Mouse (Mus musculus) hindbrain, postnatal 0 days (tissue): Measurements from ENCODE around the gene Adck2. TPM values are rescaled to one million over a fixed set of nuclear protein-coding genes. Genes with fewer than 3 reads are reported as not detected.
A peak's percentile ranks its signal among the peaks of the same experiment; 100 is the strongest.

Experiments used
- ATAC-seq: fragments of 200-750 bp; cut with Nextera tagmentation; 2 replicates; pipeline ENCODE4 v1.8.0; 2017; ENCODE audit warnings: mild to moderate bottlenecking, moderate TSS enrichment, moderate library complexity
- DNase-seq: peaks from one replicate; pipeline ENCODE4 v3.0.0-alpha.2; 2015; ENCODE audit warnings: low spot score
- H3K27ac ChIP-seq: fragments of 300-500 bp; sonication (generic); 2 replicates; pipeline ENCODE4 v1.5.1; 2014; ENCODE audit warnings: mild to moderate bottlenecking
- H3K27me3 ChIP-seq: fragments of 300-500 bp; sonication (generic); 2 replicates; pipeline ENCODE4 v1.6.1; 2014; ENCODE audit warnings: low read length, mixed read lengths; ENCODE audit not compliant: insufficient read depth
- H3K36me3 ChIP-seq: fragments of 300-500 bp; sonication (generic); 2 replicates; pipeline ENCODE4 v1.6.1; 2014; ENCODE audit warnings: low read length, mixed read lengths; ENCODE audit not compliant: insufficient read depth
- H3K4me1 ChIP-seq: fragments of 300-500 bp; sonication (generic); 2 replicates; pipeline ENCODE4 v1.6.1; 2014; ENCODE audit warnings: antibody characterized with exemption, low read length, mixed read lengths; ENCODE audit not compliant: insufficient read depth
- H3K4me2 ChIP-seq: fragments of 300-500 bp; sonication (generic); 2 replicates; pipeline ENCODE4 v1.6.1; 2014; ENCODE audit warnings: low read depth, mild to moderate bottlenecking, low read length, moderate library complexity, mixed read lengths
- H3K4me3 ChIP-seq: fragments of 300-500 bp; sonication (generic); 2 replicates; pipeline ENCODE4 v1.5.1; 2014; ENCODE audit warnings: low read length
- H3K9ac ChIP-seq: fragments of 300-500 bp; sonication (generic); replicated peaks from 2 replicates; pipeline ENCODE4 v1.6.1; 2014; ENCODE audit warnings: mild to moderate bottlenecking, low read length, moderate library complexity, mixed read lengths
- H3K9me3 ChIP-seq: fragments of 300-500 bp; sonication (generic); 2 replicates; pipeline ENCODE4 v1.6.1; 2016; ENCODE audit warnings: low read length, mixed read lengths
- CTCF ChIP-seq: IDR thresholded peaks from 2 replicates; pipeline ENCODE4 v1.5.1; 2016; ENCODE audit warnings: antibody characterized with exemption, control low read depth, low read depth
- WGBS: fragments of 180-500 bp; shearing (Covaris S2); extraction: QIAGEN DNeasy Blood & Tissue Kit; methylation state at CpG from one replicate; pipeline ENCODE4 v1.1.7; 2014; 5-methylcytosine and 5-hydroxymethylcytosine counted together
- polyA plus RNA-seq: library from polyadenylated mRNA; unstranded; fragments of >200 nt; fragmentation: Nextera tagmentation; extraction: Ambion mirVana; gene quantifications from 2 replicates; pipeline ENCODE4 v1.2.1, GENCODE M21; 2015
- total RNA-seq: library from RNA; depleted of rRNA; stranded (reverse); fragments of >200 nt; gene quantifications from 2 replicates; pipeline ENCODE4 v1.2.3, GENCODE M21; 2014

The Adck2 gene
- total and polyA plus RNA-seq, 2 experiments from 2014 or later = 18.8 to 36.9 TPM

- no peak overlapping the region for H3K4me3 ChIP-seq
- H3K36me3 ChIP-seq = no peaks in the 10 kb centered on the region
- TF ChIP-seq CTCF = no peak
- 29% methylated on average over 15 of the region's 15 CpGs for WGBS
- no peaks in the 10 kb centered on the region for H3K9me3 ChIP-seq
- 0 out of 2 replicates have a peak overlapping the region, but pooled peaks have one; percentile 5 for H3K4me2 ChIP-seq
- no peaks in the 10 kb centered on the region for H3K27me3 ChIP-seq
- H3K9ac ChIP-seq = no peak overlapping the region
- ATAC-seq (no peak; the same call in 1 of the 2 replicates), DNase-seq (no peak)
- peak overlapping the region; percentile 64 for H3K27ac ChIP-seq
- H3K4me1 ChIP-seq = peaks cover 27% of the 10 kb centered on the region
Measured at GRCm38 (mm10) chr6:39543769-39544420, 29.8 kb upstream of the Adck2 start.

- Histone ChIP-seq H3K4me2 (no peak overlapping the region), H3K27ac (0 out of 2 replicates have a peak overlapping the region, but pooled peaks have one; percentile 5)
Measured at GRCm38 (mm10) chr6:39545474-39545873, 28.2 kb upstream of the Adck2 start.

GRCm38 (mm10) chr6:39548030-39548429 lies 25.6 kb upstream of the Adck2 start:
- peak; percentile 18; the same call in 1 of the 2 replicates for ATAC-seq
- TF ChIP-seq CTCF = no peak
- Histone ChIP-seq H3K4me1 (peaks cover 10% of the 10 kb centered on the region; the same call in 1 of the 2 replicates), H3K9ac (no peak overlapping the region), H3K4me2 (no peak overlapping the region), H3K36me3 (no peaks in the 10 kb centered on the region), H3K4me3 (no peak overlapping the region), H3K27ac (peak overlapping the region; percentile 3; the same call in 1 of the 2 replicates), H3K9me3 (no peaks in the 10 kb centered on the region), H3K27me3 (no peaks in the 10 kb centered on the region)
- WGBS = 63% methylated on average over 5 of the region's 5 CpGs
- DNase-seq = peak; percentile 41

More at GRCm38 (mm10) chr6:39545474-39545873, 28.2 kb upstream of the Adck2 start:
- Histone ChIP-seq H3K36me3 (no peaks in the 10 kb centered on the region), H3K4me1 (peaks cover 16% of the 10 kb centered on the region; the same call in 1 of the 2 replicates), H3K27me3 (no peaks in the 10 kb centered on the region), H3K9ac (no peak overlapping the region), H3K4me3 (no peak overlapping the region), H3K9me3 (no peaks in the 10 kb centered on the region)
- no peak for TF ChIP-seq CTCF
- no peak for DNase-seq
- WGBS = 83% methylated on average over 7 of the region's 7 CpGs
- ATAC-seq = no peak

DNA sequence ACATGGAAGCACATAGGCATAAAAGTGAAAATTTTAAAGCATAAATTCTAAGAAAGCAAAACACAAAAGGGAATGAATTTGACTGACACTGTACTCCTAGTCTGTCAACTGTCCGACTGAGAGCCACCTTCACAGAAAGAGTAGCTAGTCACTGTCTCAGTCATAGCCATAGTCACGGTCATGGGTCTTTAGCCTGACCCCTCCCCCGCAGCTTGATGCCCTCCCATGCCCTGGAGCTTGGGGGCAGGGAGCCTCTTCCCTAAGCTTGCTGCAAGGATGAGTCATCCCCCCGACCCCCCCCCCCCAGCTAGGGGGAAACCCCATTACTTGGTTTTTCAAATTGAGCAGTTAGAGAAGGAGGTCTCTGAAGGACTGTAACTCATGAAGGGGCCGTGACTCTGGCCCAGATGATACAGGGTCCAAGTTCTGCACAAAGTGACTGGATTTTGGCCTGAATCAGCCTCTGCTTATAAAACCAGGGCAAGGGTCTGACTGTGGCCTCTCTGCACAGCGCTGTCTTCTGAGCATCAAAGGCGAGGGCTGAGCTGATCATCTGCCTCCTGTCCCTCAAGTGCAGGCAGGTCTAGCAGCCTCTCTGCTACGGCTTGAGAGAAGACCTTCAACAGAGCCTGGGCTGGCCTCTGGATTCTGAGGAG lies 21.6 kb upstream of the Adck2 start:
- WGBS = 51% methylated on average over 8 of the region's 8 CpGs
- DNase-seq (no peak), ATAC-seq (no peak)
- H3K27me3 ChIP-seq = no peaks in the 10 kb centered on the region
- no peak for TF ChIP-seq CTCF
- no peak overlapping the region; the same call in 1 of the 2 replicates for H3K9ac ChIP-seq
- no peaks in the 10 kb centered on the region for H3K9me3 ChIP-seq
- no peak overlapping the region for H3K4me3 ChIP-seq
- no peak overlapping the region for H3K4me2 ChIP-seq
- H3K4me1 ChIP-seq = peaks cover 15% of the 10 kb centered on the region
- peak overlapping the region; percentile 20; the same call in 1 of the 2 replicates for H3K27ac ChIP-seq
- no peaks in the 10 kb centered on the region for H3K36me3 ChIP-seq

DNA sequence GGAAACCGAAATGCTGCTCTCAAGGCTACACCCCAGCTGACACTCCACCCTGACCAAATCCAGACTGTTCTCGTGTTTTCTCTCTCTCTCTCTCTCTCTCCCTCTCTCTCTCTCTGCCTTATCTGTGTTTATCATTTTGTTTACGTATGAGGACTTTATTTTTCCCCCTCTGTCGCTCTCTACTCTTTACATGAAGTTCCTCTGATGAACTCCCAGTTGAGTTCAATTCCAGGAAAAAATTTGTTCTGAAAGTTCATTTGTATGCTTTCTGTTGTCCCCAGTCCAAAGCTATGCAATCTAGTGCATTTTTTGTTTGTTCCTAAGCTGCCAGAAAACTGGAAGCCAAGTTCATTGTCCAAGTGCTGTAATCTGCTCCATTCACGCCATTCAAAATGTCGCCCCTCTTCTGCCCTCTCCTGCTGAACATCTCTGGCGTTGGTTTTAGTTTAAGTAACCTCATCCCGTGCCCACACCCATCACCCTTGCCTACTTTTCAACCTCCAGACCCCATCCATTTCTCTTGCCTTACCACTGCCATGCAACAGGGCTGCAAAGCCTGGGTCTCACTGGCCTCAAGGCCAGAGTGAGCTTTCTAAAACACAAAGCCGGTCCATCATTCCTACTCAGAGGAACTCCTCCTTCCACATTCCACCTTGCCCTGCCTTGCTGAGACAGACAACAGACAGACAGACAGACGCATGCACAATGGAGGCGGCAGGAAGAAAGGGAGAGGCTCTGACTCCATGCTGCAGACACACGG lies 18.6 kb upstream of the Adck2 start:
- Histone ChIP-seq H3K4me1 (peaks cover 29% of the 10 kb centered on the region), H3K4me2 (peak overlapping the region; percentile 60), H3K9ac (peak overlapping the region; percentile 15; the same call in 1 of the 2 replicates), H3K36me3 (no peaks in the 10 kb centered on the region), H3K27ac (no peak overlapping the region; the same call in 1 of the 2 replicates), H3K27me3 (no peaks in the 10 kb centered on the region), H3K9me3 (no peaks in the 10 kb centered on the region), H3K4me3 (peak overlapping the region; percentile 88)
- DNase-seq (no peak), ATAC-seq (no peak)
- no peak for TF ChIP-seq CTCF
- 46% methylated on average over 12 of the region's 12 CpGs for whole genome bisulfite sequencing

DNA sequence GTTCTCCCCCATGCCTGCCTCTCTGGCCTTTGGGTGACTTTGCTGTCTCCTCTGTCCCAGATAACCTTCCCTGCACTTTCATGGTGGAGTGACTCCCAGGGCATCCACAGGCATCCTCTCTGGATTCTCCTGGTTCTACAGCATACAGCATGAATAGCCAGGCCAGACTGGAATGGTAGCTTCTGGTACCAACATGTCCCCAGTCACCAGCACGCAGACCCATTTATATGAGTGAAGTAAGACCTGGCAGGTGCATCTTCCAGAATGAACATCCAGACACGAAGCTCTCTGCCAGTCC lies 18.1 kb upstream of the Adck2 start:
- Histone ChIP-seq H3K4me2 (peak overlapping the region; percentile 60), H3K9ac (peak overlapping the region; percentile 15; the same call in 1 of the 2 replicates), H3K4me3 (peak overlapping the region; percentile 88), H3K27me3 (no peaks in the 10 kb centered on the region), H3K36me3 (no peaks in the 10 kb centered on the region), H3K4me1 (peaks cover 29% of the 10 kb centered on the region), H3K27ac (no peak overlapping the region; the same call in 1 of the 2 replicates), H3K9me3 (no peaks in the 10 kb centered on the region)
- no peak for DNase-seq
- no peak for TF ChIP-seq CTCF
- ATAC-seq = no peak
- 43% methylated on average over 2 of the region's 2 CpGs for WGBS
